Mouse (Mus musculus) C2C12 (cell line): Measurements from ENCODE around the gene Selp. TPM values are rescaled to one million over a fixed set of nuclear protein-coding genes. Genes with fewer than 3 reads are reported as not detected.

Experiments
- H3K27me3 ChIP-seq: one replicate; pipeline ENCODE4 v1.6.1; 2011; ENCODE audit not compliant: control insufficient read depth, insufficient read depth, insufficient read length
- H3K36me3 ChIP-seq: one replicate; pipeline ENCODE4 v1.6.1; 2011; ENCODE audit not compliant: control insufficient read depth, insufficient read depth
- H3K4me3 ChIP-seq: one replicate; pipeline ENCODE4 v1.5.1; 2011; ENCODE audit warnings: mild to moderate bottlenecking, control low read depth; ENCODE audit not compliant: poor library complexity, insufficient read depth, severe bottlenecking
- H3K79me2 ChIP-seq: one replicate; pipeline ENCODE4 v1.6.1; 2011; ENCODE audit not compliant: control insufficient read depth, insufficient read depth
- H3K79me3 ChIP-seq: one replicate; pipeline ENCODE4 v1.6.1; 2011; ENCODE audit warnings: low read depth, control low read depth
- H3ac ChIP-seq: one replicate; pipeline ENCODE3; 2011; ENCODE audit warnings: low read depth; ENCODE audit not compliant: control insufficient read depth, insufficient read length
- CEBPB ChIP-seq: IDR thresholded peaks from one replicate; pipeline ENCODE4 v1.6.1; 2011; ENCODE audit warnings: low read depth, mild to moderate bottlenecking, control low read depth, moderate library complexity
- CTCF ChIP-seq: IDR thresholded peaks from one replicate; pipeline ENCODE4 v1.5.1; 2011; ENCODE audit not compliant: control insufficient read depth, insufficient read depth, insufficient read length
- FOSL1 ChIP-seq: IDR thresholded peaks from one replicate; pipeline ENCODE4 v1.8.0; 2011; ENCODE audit warnings: mild to moderate bottlenecking, low read length; ENCODE audit not compliant: poor library complexity, insufficient read depth, severe bottlenecking
- MAX ChIP-seq: IDR thresholded peaks from one replicate; pipeline ENCODE4 v1.6.1; 2011; ENCODE audit warnings: mild to moderate bottlenecking, control low read depth
- MYOD1 ChIP-seq: IDR thresholded peaks from one replicate; pipeline ENCODE4 v1.6.1; 2011; ENCODE audit warnings: low read depth; ENCODE audit not compliant: control insufficient read depth, insufficient read length
- MYOG ChIP-seq: IDR thresholded peaks from one replicate; pipeline ENCODE4 v1.6.1; 2011; ENCODE audit not compliant: control insufficient read depth, insufficient read length; ENCODE audit errors: extremely low read depth
- USF1 ChIP-seq: IDR thresholded peaks from one replicate; pipeline ENCODE4 v1.6.1; 2011; ENCODE audit warnings: low read depth, mild to moderate bottlenecking, control low read depth, moderate library complexity
- long read RNA-seq, 2 experiments: library from polyadenylated mRNA; unstranded; transcript quantifications; one replicate each; pipeline ENCODE4 v2.0.0; 2019 to 2020
- polyA plus RNA-seq: library from polyadenylated mRNA; unstranded; fragments of >200 nt; fragmentation: generic; extraction: Trizol; gene quantifications from one replicate; pipeline ENCODE4 v1.2.1, GENCODE M21; 2012; ENCODE audit warnings: missing spikeins

Selp gene
- 24.1 TPM for polyA plus RNA-seq
- long read RNA-seq, experiment 1, partial matches to known transcripts = 1 of 2 reads
- long read RNA-seq, experiment 1, other reads (novel, unspliced or antisense) = 0 of 2 reads
- long read RNA-seq, experiment 2, transcript Selp-205 (16 exons, 3,438 nt) = major isoform, 74 of 86 reads
- long read RNA-seq, experiment 2, partial matches to known transcripts = 10 of 86 reads
- long read RNA-seq, experiment 2, other reads (novel, unspliced or antisense) = 2 of 86 reads

GRCm38 (mm10) chr1:164114947-164115493, at the start of gene Selp:
Gene Selp, plus strand, starts transcription at chr1:164115264.
- TF ChIP-seq MYOD1 (peak; percentile 52), USF1 (no peak)
- H3K4me3 ChIP-seq = no peak within 1 kb of the TSS
- peak within 1 kb of the TSS; percentile 66 for H3ac ChIP-seq
- peaks cover 6% of the 10 kb centered on the region for H3K79me3 ChIP-seq
- no peaks in the 10 kb centered on the region for H3K36me3 ChIP-seq
- no peaks in the 10 kb centered on the region for H3K27me3 ChIP-seq
- H3K79me2 ChIP-seq = peaks cover 30% of the 10 kb centered on the region

- Histone ChIP-seq H3K27me3 (no peaks in the 10 kb centered on the region), H3K4me3 (no peak overlapping the region), H3K79me3 (no peaks in the 10 kb centered on the region), H3ac (no peak overlapping the region), H3K79me2 (no peaks in the 10 kb centered on the region), H3K36me3 (no peaks in the 10 kb centered on the region)
- TF ChIP-seq MYOD1 (no peak), FOSL1 (no peak), CTCF (no peak), MYOG (no peak), MAX (no peak), CEBPB (no peak), USF1 (no peak)
Measured at GRCm38 (mm10) chr1:164069261-164069660, 45.8 kb upstream of the Selp start.

- Histone ChIP-seq H3K79me2 (no peaks in the 10 kb centered on the region), H3K79me3 (no peaks in the 10 kb centered on the region), H3K4me3 (no peak overlapping the region), H3K36me3 (no peaks in the 10 kb centered on the region), H3ac (no peak overlapping the region), H3K27me3 (no peaks in the 10 kb centered on the region)
- no peak for TF ChIP-seq CTCF
- no peak for TF ChIP-seq MAX
- TF ChIP-seq USF1 = no peak
- TF ChIP-seq FOSL1 = no peak
- TF ChIP-seq CEBPB = no peak
- no peak for TF ChIP-seq MYOG
- TF ChIP-seq MYOD1 = no peak
Measured at GRCm38 (mm10) chr1:164070461-164070860, 44.6 kb upstream of the Selp start.

GRCm38 (mm10) chr1:164071111-164071510, 44.0 kb upstream of the Selp start:
- Histone ChIP-seq H3K36me3 (no peaks in the 10 kb centered on the region), H3K27me3 (no peaks in the 10 kb centered on the region), H3K79me3 (no peaks in the 10 kb centered on the region), H3K79me2 (no peaks in the 10 kb centered on the region), H3ac (no peak overlapping the region), H3K4me3 (no peak overlapping the region)
- TF ChIP-seq CEBPB (no peak), MAX (no peak), USF1 (no peak), MYOD1 (no peak), FOSL1 (no peak), CTCF (no peak), MYOG (no peak)

- Histone ChIP-seq H3ac (no peak overlapping the region), H3K36me3 (no peaks in the 10 kb centered on the region), H3K4me3 (no peak overlapping the region), H3K79me3 (no peaks in the 10 kb centered on the region), H3K79me2 (no peaks in the 10 kb centered on the region), H3K27me3 (no peaks in the 10 kb centered on the region)
- TF ChIP-seq MYOG (no peak), FOSL1 (no peak), CEBPB (no peak)
Measured at GRCm38 (mm10) chr1:164072001-164072400, 43.1 kb upstream of the Selp start.

- Histone ChIP-seq H3K79me3 (no peaks in the 10 kb centered on the region), H3K27me3 (no peaks in the 10 kb centered on the region)
Measured at GRCm38 (mm10) chr1:164073091-164073490, 42.0 kb upstream of the Selp start.

More at GRCm38 (mm10) chr1:164073091-164073490, 42.0 kb upstream of the Selp start:
- TF ChIP-seq CEBPB = no peak
- TF ChIP-seq MYOG = no peak
- TF ChIP-seq MYOD1 = no peak
- TF ChIP-seq USF1 = no peak
- TF ChIP-seq FOSL1 = no peak
- no peak for TF ChIP-seq MAX
- no peak for TF ChIP-seq CTCF
- no peaks in the 10 kb centered on the region for H3K79me2 ChIP-seq
- no peak overlapping the region for H3ac ChIP-seq
- no peak overlapping the region for H3K4me3 ChIP-seq
- H3K36me3 ChIP-seq = no peaks in the 10 kb centered on the region
